Mouse (Mus musculus) erythroblast, embryonic 14.5 days (primary cell): ENCODE results near the gene Xxylt1.

Experiments
- GATA1 ChIP-seq: IDR thresholded peaks from 2 replicates; pipeline ENCODE4 v1.6.1; 2012; ENCODE audit warnings: low read length, inconsistent platforms, mixed read lengths
- TAL1 ChIP-seq: IDR thresholded peaks from 3 replicates; pipeline ENCODE4 v1.6.1; 2012; ENCODE audit warnings: low read length, inconsistent platforms, mixed read lengths

- TF ChIP-seq GATA1 (no peak), TAL1 (no peak)
Measured at GRCm38 (mm10) chr16:31027675-31028074, 53.6 kb downstream of the Xxylt1 start.
